Mouse (Mus musculus) cerebellum, adult 2 months (tissue): Measurements from ENCODE around the gene Dhrs7b. TPM values are rescaled to one million over a fixed set of nuclear protein-coding genes. Genes with fewer than 3 reads are reported as not detected.

Experiments
- DNase-seq, 2 experiments: peaks; one replicate each; pipeline ENCODE4 v3.0.0; 2021
- H3K27ac ChIP-seq: fragments of 200-500 bp; 2 replicates; pipeline ENCODE4 v1.5.1; 2012; ENCODE audit warnings: low read length, control low read depth, inconsistent platforms; ENCODE audit not compliant: insufficient read depth
- H3K27me3 ChIP-seq: fragments of 200-500 bp; 2 replicates; pipeline ENCODE4 v1.6.1; 2012; ENCODE audit warnings: inconsistent platforms, mild to moderate bottlenecking, low read length, moderate library complexity; ENCODE audit not compliant: control insufficient read depth, insufficient read depth
- H3K4me1 ChIP-seq: fragments of 200-500 bp; 2 replicates; pipeline ENCODE4 v1.6.1; 2011; ENCODE audit warnings: low read length; ENCODE audit not compliant: control insufficient read depth, insufficient read depth
- H3K4me3 ChIP-seq: fragments of 200-500 bp; replicated peaks from 2 replicates; pipeline ENCODE3; 2011; ENCODE audit warnings: mild to moderate bottlenecking, low read depth, low read length, control low read depth; ENCODE audit not compliant: insufficient read depth
- CTCF ChIP-seq: fragments of 200-500 bp; IDR thresholded peaks from 2 replicates; pipeline ENCODE4 v1.5.1; 2011; ENCODE audit warnings: low read depth, mild to moderate bottlenecking, control low read depth, low read length, moderate library complexity, borderline replicate concordance; ENCODE audit not compliant: insufficient read depth
- POLR2A ChIP-seq: fragments of 200-500 bp; IDR thresholded peaks from 2 replicates; pipeline ENCODE4 v1.6.1; 2011; ENCODE audit warnings: low read length, control low read depth, borderline replicate concordance; ENCODE audit not compliant: insufficient read depth
- WGBS: fragments of 180-500 bp; shearing (Covaris S2); methylation state at CpG from one replicate; pipeline ENCODE4 v1.1.7; 2018; 5-methylcytosine and 5-hydroxymethylcytosine counted together
- polyA plus RNA-seq: library from polyadenylated mRNA; depleted of rRNA; stranded (reverse); fragments of >200 nt; gene quantifications from 2 replicates; pipeline ENCODE4 v1.2.3, GENCODE M21; 2012

Dhrs7b gene
- polyA plus RNA-seq, 1 experiment: 21.5 TPM

GRCm38 (mm10) chr11:60889861-60890260 is 59.4 kb downstream of the Dhrs7b start:
- no peak overlapping the region for H3K27ac ChIP-seq
- H3K4me1 ChIP-seq: no peaks in the 10 kb centered on the region
- H3K4me3 ChIP-seq: no peak overlapping the region
- WGBS: 68% methylated on average over 2 of the region's 2 CpGs
- DNase-seq: no peak
- H3K27me3 ChIP-seq: no peaks in the 10 kb centered on the region
- TF ChIP-seq POLR2A: no peak
- no peak for TF ChIP-seq CTCF

DNA sequence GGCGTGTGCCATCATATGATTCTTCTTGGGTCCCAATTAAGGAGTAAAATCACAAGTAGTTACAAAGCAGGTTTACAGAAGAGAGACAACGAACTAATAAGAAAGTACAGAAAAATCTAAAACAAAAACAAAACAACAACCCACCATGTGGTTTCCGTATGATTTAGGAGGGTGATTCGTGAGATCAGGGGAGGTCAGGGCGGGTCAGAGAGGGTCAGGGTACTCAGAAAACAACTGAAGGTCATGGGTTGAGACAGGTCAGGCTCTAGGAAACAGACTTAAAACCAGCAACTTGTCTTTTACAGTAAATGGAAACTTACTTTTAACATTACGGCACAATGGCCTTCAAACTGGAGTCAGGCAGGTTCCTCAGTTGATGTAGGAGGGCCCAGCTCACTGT is 59.9 kb downstream of the Dhrs7b start:
- TF ChIP-seq CTCF (no peak), POLR2A (no peak)
- 71% methylated on average over 6 of the region's 6 CpGs for WGBS
- Histone ChIP-seq H3K27ac (no peak overlapping the region), H3K4me1 (no peaks in the 10 kb centered on the region), H3K4me3 (no peak overlapping the region), H3K27me3 (no peaks in the 10 kb centered on the region)
- no peak for DNase-seq

DNA sequence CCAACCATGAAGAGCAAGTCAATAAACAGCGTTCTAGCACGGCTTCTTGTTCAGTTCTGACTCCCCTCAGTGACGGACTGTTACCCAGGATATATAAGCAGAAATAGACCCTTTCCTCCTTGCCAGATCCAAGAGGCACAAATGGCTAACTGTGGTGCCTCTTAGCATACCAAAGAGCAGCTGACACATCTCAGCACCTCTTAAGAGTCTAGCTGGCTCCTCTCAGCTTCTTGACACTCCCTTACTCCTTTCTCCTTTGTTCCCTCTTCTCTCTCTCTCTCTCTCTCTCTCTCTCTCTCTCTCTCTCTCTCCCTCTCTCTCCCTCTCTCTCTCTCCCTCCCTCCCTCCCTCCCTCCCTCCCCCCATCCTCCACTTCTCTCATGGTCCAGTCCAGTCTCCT is 60.3 kb downstream of the Dhrs7b start:
- Histone ChIP-seq H3K27me3 (no peaks in the 10 kb centered on the region), H3K27ac (no peak overlapping the region), H3K4me3 (no peak overlapping the region), H3K4me1 (no peaks in the 10 kb centered on the region)
- TF ChIP-seq CTCF (no peak), POLR2A (no peak)
- WGBS: 37% methylated on average over 3 of the region's 3 CpGs
- DNase-seq: no peak

DNA sequence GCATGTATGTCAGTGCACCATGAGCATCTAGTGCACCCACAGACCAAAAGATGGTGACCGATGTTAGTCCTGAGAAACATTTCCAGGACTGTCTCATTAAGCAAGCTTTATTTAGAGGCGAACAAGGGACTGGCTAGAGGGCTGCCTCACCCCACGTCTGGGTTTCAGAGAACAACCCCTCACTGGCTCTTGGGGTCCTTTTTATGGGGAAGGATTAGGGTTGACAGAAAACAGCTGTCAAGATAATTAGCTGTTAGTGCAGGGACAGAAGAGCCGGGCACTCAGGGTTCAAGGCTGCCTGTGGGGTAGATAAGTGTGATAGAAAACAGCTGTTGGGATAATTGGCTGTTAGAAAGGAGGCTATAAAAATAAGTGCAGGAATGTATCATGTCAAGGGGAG is 65.5 kb downstream of the Dhrs7b start:
- H3K27me3 ChIP-seq: no peaks in the 10 kb centered on the region
- H3K4me1 ChIP-seq: no peaks in the 10 kb centered on the region
- WGBS: 51% methylated on average over 4 of the region's 4 CpGs
- TF ChIP-seq CTCF: no peak
- no peak for TF ChIP-seq POLR2A
- H3K27ac ChIP-seq: no peak overlapping the region
- no peak for DNase-seq
- no peak overlapping the region for H3K4me3 ChIP-seq

- H3K27me3 ChIP-seq: no peaks in the 10 kb centered on the region
- H3K4me3 ChIP-seq: no peak overlapping the region
- TF ChIP-seq CTCF (no peak), POLR2A (no peak)
- no peak overlapping the region for H3K27ac ChIP-seq
- H3K4me1 ChIP-seq: peaks cover 35% of the 10 kb centered on the region
- WGBS: 69% methylated on average over 7 of the region's 7 CpGs
- DNase-seq: no peak
Observed at GRCm38 (mm10) chr11:60902001-60902400, 71.6 kb downstream of the Dhrs7b start.

DNA sequence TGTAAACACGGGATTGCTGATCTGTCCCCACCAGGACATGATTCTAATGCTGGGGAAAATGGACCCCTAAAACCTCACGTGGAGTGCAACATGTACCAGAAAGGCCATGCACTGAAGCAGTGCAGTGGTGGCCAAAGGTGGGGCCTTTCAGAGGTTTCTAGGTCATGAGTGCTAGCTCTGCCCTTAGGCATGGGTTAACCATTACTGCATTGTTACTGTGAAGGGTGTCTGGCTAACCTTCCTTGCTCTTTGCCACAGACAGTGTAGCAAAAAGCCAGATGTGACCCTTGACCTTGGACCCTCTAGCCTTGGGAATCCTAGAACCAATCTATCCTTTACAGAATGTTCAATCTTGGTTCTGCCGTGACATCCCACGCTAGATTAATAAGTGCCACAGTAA is 72.1 kb downstream of the Dhrs7b start:
- H3K27ac ChIP-seq: no peak overlapping the region
- peaks cover 35% of the 10 kb centered on the region for H3K4me1 ChIP-seq
- no peak overlapping the region for H3K4me3 ChIP-seq
- no peak for TF ChIP-seq CTCF
- no peak for TF ChIP-seq POLR2A
- DNase-seq: no peak
- H3K27me3 ChIP-seq: no peaks in the 10 kb centered on the region
- WGBS: 73% methylated on average over 4 of the region's 4 CpGs

GRCm38 (mm10) chr11:60903661-60904061 is 73.2 kb downstream of the Dhrs7b start:
- Histone ChIP-seq H3K4me3 (no peak overlapping the region), H3K4me1 (peaks cover 35% of the 10 kb centered on the region), H3K27me3 (no peaks in the 10 kb centered on the region), H3K27ac (no peak overlapping the region)
- DNase-seq: peak; percentile 55 to 66
- TF ChIP-seq CTCF (no peak), POLR2A (no peak)
- 56% methylated on average over 6 of the region's 6 CpGs for WGBS

DNA sequence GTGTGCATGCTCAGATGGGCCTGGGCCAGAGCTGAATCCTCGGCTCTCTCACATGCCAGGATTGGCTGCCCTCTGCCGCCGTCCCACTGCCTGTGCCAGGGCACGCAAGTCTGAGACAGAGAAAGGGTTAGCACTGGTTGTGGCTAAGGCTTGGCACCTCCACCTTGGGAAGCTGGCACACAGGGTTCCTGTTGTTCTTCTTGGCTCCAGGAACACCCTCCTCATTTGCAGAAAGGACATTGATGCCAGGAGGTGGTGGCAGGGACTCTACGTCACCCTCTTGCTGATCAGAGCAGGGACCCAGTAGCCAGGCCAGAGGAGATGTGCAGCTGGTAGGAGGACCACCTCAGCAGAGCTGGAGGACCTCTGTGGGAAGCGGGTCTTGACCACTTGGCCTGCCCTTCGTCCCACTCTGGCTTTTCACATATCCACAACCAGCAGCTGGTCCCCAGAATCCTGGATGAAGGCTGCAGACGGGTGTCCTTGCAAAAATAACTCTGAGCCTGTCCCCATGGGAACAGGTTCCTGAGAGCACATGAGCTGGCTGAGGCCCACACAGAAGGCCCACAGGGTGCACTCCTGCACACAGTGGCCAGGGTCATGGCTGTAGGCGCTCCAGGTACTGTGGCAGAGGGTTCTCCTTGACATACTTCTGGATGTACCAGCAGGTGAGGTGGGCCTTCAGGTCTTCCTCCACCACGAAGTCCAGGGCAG is 75.1 kb downstream of the Dhrs7b start:
- H3K27ac ChIP-seq: peak overlapping the region; percentile 39

More for the DNA sequence above, 75.1 kb downstream of the Dhrs7b start:
- no peak for TF ChIP-seq POLR2A
- no peak; the same call in 1 of the 2 replicates for TF ChIP-seq CTCF
- DNase-seq: peak; percentile 64 to 76
- H3K4me3 ChIP-seq: no peak overlapping the region
- peaks cover 47% of the 10 kb centered on the region for H3K4me1 ChIP-seq
- WGBS: 30% methylated on average over 10 of the region's 10 CpGs
- H3K27me3 ChIP-seq: no peaks in the 10 kb centered on the region
